Mouse (Mus musculus): ENCODE data around the gene Slc1a1. TPM values are rescaled to one million over a fixed set of nuclear protein-coding genes. Genes with fewer than 3 reads are reported as not detected.

The Slc1a1 gene
- polyA plus RNA-seq, 1 experiment from 2014 or later = 1.2 TPM

- H3K36me3 ChIP-seq (ENCODE audit: control insufficient read depth, insufficient read depth, low read length) = no peaks in the 10 kb centered on the region
- H3K9ac ChIP-seq (ENCODE audit: low read depth, low read length) = no peak overlapping the region
- WGBS = 93% methylated on average over 11 of the region's 11 CpGs
- no peaks in the 10 kb centered on the region for H3K27me3 ChIP-seq (ENCODE audit: control insufficient read depth, insufficient read depth, low read length)
- no peaks in the 10 kb centered on the region for H3K4me1 ChIP-seq (replicated peaks; ENCODE audit: control insufficient read depth, insufficient read depth, low read length)
- no peak overlapping the region for H3K4me2 ChIP-seq (replicated peaks; ENCODE audit: low read depth, low read length)
- H3K9me3 ChIP-seq (ENCODE audit: control insufficient read depth, low read length) = no peaks in the 10 kb centered on the region
- H3K27ac ChIP-seq (ENCODE audit: low read depth, low read length) = no peak overlapping the region
- ATAC-seq (ENCODE audit: low FRiP score) (no peak), DNase-seq (ENCODE audit: low spot score) (no peak)
- H3K4me3 ChIP-seq (ENCODE audit: low read depth, low read length) = no peak overlapping the region
Measured at GRCm38 (mm10) chr19:28806821-28807496, 27.9 kb upstream of the Slc1a1 start.

GRCm38 (mm10) chr19:28807497-28807871 is 27.4 kb upstream of the Slc1a1 start:
- H3K4me2 ChIP-seq (replicated peaks; ENCODE audit: low read depth, low read length) = no peak overlapping the region
- no peak overlapping the region for H3K27ac ChIP-seq (ENCODE audit: low read depth, low read length)
- H3K4me1 ChIP-seq (replicated peaks; ENCODE audit: control insufficient read depth, insufficient read depth, low read length) = no peaks in the 10 kb centered on the region
- H3K27me3 ChIP-seq (ENCODE audit: control insufficient read depth, insufficient read depth, low read length) = no peaks in the 10 kb centered on the region
- no peaks in the 10 kb centered on the region for H3K9me3 ChIP-seq (ENCODE audit: control insufficient read depth, low read length)
- H3K9ac ChIP-seq (ENCODE audit: low read depth, low read length) = no peak overlapping the region
- H3K36me3 ChIP-seq (ENCODE audit: control insufficient read depth, insufficient read depth, low read length) = no peaks in the 10 kb centered on the region
- DNase-seq (ENCODE audit: low spot score) = no peak
- 69% methylated on average over 2 of the region's 2 CpGs for WGBS
- no peak for ATAC-seq (ENCODE audit: low FRiP score)
- no peak overlapping the region for H3K4me3 ChIP-seq (ENCODE audit: low read depth, low read length)

DNA sequence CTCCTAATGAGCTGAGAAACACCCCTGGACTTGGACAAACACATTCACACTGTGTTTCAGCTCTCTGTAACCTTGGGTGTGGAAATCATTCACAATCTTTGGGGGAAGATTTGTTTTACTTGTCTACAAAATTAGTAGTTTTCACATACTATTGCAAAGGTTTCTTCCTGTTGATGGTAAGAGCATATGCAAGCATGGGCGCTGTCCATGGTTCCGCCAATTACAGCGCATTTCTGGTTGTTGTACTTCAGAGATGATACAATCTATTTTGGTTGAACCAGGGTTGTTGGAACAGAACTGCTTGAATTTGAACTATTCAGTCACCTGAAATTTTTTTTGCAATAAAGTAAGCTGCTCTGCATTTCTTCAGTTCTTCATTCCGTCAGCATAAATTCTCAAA is 16.6 kb upstream of the Slc1a1 start:
- Histone ChIP-seq H3K27ac (ENCODE audit: low read depth, low read length) (no peak overlapping the region), H3K9ac (ENCODE audit: low read depth, low read length) (no peak overlapping the region), H3K9me3 (ENCODE audit: control insufficient read depth, low read length) (no peaks in the 10 kb centered on the region), H3K36me3 (ENCODE audit: control insufficient read depth, insufficient read depth, low read length) (no peaks in the 10 kb centered on the region), H3K27me3 (ENCODE audit: control insufficient read depth, insufficient read depth, low read length) (no peaks in the 10 kb centered on the region), H3K4me2 (replicated peaks; ENCODE audit: low read depth, low read length) (no peak overlapping the region), H3K4me1 (replicated peaks; ENCODE audit: control insufficient read depth, insufficient read depth, low read length) (no peaks in the 10 kb centered on the region), H3K4me3 (ENCODE audit: low read depth, low read length) (no peak overlapping the region)
- ATAC-seq (ENCODE audit: low FRiP score) (no peak), DNase-seq (ENCODE audit: low spot score) (peak; percentile 32)
- 78% methylated on average over 4 of the region's 4 CpGs for WGBS

DNA sequence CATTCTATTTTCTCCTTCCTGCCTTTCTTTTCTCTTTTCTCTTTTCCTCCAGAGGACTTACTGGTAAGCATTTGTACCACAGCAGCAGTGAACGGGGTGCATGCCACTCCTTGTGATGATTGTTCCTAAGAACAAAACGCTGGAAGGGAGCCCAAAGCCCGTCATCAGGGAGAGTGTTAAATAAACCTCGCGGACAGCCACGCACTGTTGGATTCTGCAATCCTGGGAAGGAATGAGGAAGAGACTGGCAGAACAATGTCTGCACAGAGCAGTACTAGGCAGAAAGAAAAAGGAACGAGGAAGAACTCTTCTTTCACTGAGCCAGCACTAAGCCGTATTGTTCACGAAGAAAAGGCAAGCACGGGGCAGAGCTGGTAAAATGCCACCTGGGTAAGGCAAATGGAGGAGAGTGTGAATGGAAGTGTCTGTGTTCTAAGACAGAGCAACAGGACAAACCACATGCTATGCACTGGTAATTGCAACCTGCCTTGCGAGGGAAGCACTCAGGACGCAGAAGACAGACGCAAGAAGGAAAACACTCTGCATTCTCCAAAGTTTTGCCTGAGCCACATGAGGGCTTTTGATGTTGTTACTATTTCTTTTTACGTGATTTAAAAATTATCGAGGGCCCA is 7.0 kb upstream of the Slc1a1 start:
- Histone ChIP-seq H3K27me3 (ENCODE audit: control insufficient read depth, insufficient read depth, low read length) (no peaks in the 10 kb centered on the region), H3K4me3 (ENCODE audit: low read depth, low read length) (no peak overlapping the region), H3K9me3 (ENCODE audit: control insufficient read depth, low read length) (no peaks in the 10 kb centered on the region), H3K4me2 (replicated peaks; ENCODE audit: low read depth, low read length) (no peak overlapping the region), H3K36me3 (ENCODE audit: control insufficient read depth, insufficient read depth, low read length) (no peaks in the 10 kb centered on the region), H3K27ac (ENCODE audit: low read depth, low read length) (no peak overlapping the region), H3K9ac (ENCODE audit: low read depth, low read length) (no peak overlapping the region), H3K4me1 (replicated peaks; ENCODE audit: control insufficient read depth, insufficient read depth, low read length) (no peaks in the 10 kb centered on the region)
- DNase-seq (ENCODE audit: low spot score) (peak; percentile 15), ATAC-seq (ENCODE audit: low FRiP score) (no peak)
- WGBS = 35% methylated on average over 15 of the region's 15 CpGs

- Histone ChIP-seq H3K4me2 (replicated peaks; ENCODE audit: low read depth, low read length) (no peak overlapping the region), H3K4me1 (replicated peaks; ENCODE audit: control insufficient read depth, insufficient read depth, low read length) (no peaks in the 10 kb centered on the region), H3K36me3 (ENCODE audit: control insufficient read depth, insufficient read depth, low read length) (no peaks in the 10 kb centered on the region), H3K27ac (ENCODE audit: low read depth, low read length) (no peak overlapping the region), H3K4me3 (ENCODE audit: low read depth, low read length) (no peak overlapping the region), H3K27me3 (ENCODE audit: control insufficient read depth, insufficient read depth, low read length) (peaks cover 12% of the 10 kb centered on the region), H3K9ac (ENCODE audit: low read depth, low read length) (no peak overlapping the region), H3K9me3 (ENCODE audit: control insufficient read depth, low read length) (no peaks in the 10 kb centered on the region)
- ATAC-seq (ENCODE audit: low FRiP score) = no peak
- no peak for DNase-seq (ENCODE audit: low spot score)
Measured at GRCm38 (mm10) chr19:28831324-28831723, 3.5 kb upstream of the Slc1a1 start.

GRCm38 (mm10) chr19:28832605-28833004 is 2.2 kb upstream of the Slc1a1 start:
- no peak for DNase-seq (ENCODE audit: low spot score)
- H3K9me3 ChIP-seq (ENCODE audit: control insufficient read depth, low read length) = no peaks in the 10 kb centered on the region
- no peaks in the 10 kb centered on the region for H3K4me1 ChIP-seq (replicated peaks; ENCODE audit: control insufficient read depth, insufficient read depth, low read length)
- H3K36me3 ChIP-seq (ENCODE audit: control insufficient read depth, insufficient read depth, low read length) = no peaks in the 10 kb centered on the region
- no peak for ATAC-seq (ENCODE audit: low FRiP score)
- H3K4me3 ChIP-seq (ENCODE audit: low read depth, low read length) = no peak overlapping the region
- no peak overlapping the region for H3K27ac ChIP-seq (ENCODE audit: low read depth, low read length)
- H3K9ac ChIP-seq (ENCODE audit: low read depth, low read length) = no peak overlapping the region
- 94% methylated on average over 3 of the region's 3 CpGs for WGBS
- H3K27me3 ChIP-seq (ENCODE audit: control insufficient read depth, insufficient read depth, low read length) = peaks cover 12% of the 10 kb centered on the region
- H3K4me2 ChIP-seq (replicated peaks; ENCODE audit: low read depth, low read length) = no peak overlapping the region

GRCm38 (mm10) chr19:28834388-28834787 is 461 bp upstream of the Slc1a1 start:
- peak; percentile 49 for DNase-seq (ENCODE audit: low spot score)

GRCm38 (mm10) chr19:28835500-28835864 is 633 bp downstream of the Slc1a1 start:
- Histone ChIP-seq H3K27me3 (ENCODE audit: control insufficient read depth, insufficient read depth, low read length) (peaks cover 12% of the 10 kb centered on the region), H3K9ac (ENCODE audit: low read depth, low read length) (peak overlapping the region; percentile 56), H3K4me2 (replicated peaks; ENCODE audit: low read depth, low read length) (peak overlapping the region; percentile 97), H3K4me3 (ENCODE audit: low read depth, low read length) (peak overlapping the region; percentile 59), H3K36me3 (ENCODE audit: control insufficient read depth, insufficient read depth, low read length) (no peaks in the 10 kb centered on the region), H3K4me1 (replicated peaks; ENCODE audit: control insufficient read depth, insufficient read depth, low read length) (no peaks in the 10 kb centered on the region), H3K27ac (ENCODE audit: low read depth, low read length) (no peak overlapping the region), H3K9me3 (ENCODE audit: control insufficient read depth, low read length) (no peaks in the 10 kb centered on the region)
- peak; percentile 26 for DNase-seq (ENCODE audit: low spot score)
- WGBS = 6% methylated on average over 9 of the region's 9 CpGs
- peak; percentile 43; the same call in 1 of the 2 replicates for ATAC-seq (ENCODE audit: low FRiP score)

More at GRCm38 (mm10) chr19:28834388-28834787, 461 bp upstream of the Slc1a1 start:
- ATAC-seq (ENCODE audit: low FRiP score) = peak; percentile 72
- no peaks in the 10 kb centered on the region for H3K36me3 ChIP-seq (ENCODE audit: control insufficient read depth, insufficient read depth, low read length)
- no peaks in the 10 kb centered on the region for H3K4me1 ChIP-seq (replicated peaks; ENCODE audit: control insufficient read depth, insufficient read depth, low read length)
- peak overlapping the region; percentile 59 for H3K4me3 ChIP-seq (ENCODE audit: low read depth, low read length)
- WGBS = 11% methylated on average over 10 of the region's 10 CpGs
- no peaks in the 10 kb centered on the region for H3K9me3 ChIP-seq (ENCODE audit: control insufficient read depth, low read length)
- H3K27ac ChIP-seq (ENCODE audit: low read depth, low read length) = no peak overlapping the region
- peak overlapping the region; percentile 56 for H3K9ac ChIP-seq (ENCODE audit: low read depth, low read length)
- peak overlapping the region; percentile 97 for H3K4me2 ChIP-seq (replicated peaks; ENCODE audit: low read depth, low read length)
- peaks cover 12% of the 10 kb centered on the region for H3K27me3 ChIP-seq (ENCODE audit: control insufficient read depth, insufficient read depth, low read length)

GRCm38 (mm10) chr19:28836116-28836515 is 1.3 kb downstream of the Slc1a1 start:
- Histone ChIP-seq H3K36me3 (ENCODE audit: control insufficient read depth, insufficient read depth, low read length) (no peaks in the 10 kb centered on the region), H3K9me3 (ENCODE audit: control insufficient read depth, low read length) (no peaks in the 10 kb centered on the region), H3K4me3 (ENCODE audit: low read depth, low read length) (no peak overlapping the region), H3K4me1 (replicated peaks; ENCODE audit: control insufficient read depth, insufficient read depth, low read length) (no peaks in the 10 kb centered on the region), H3K9ac (ENCODE audit: low read depth, low read length) (no peak overlapping the region), H3K27me3 (ENCODE audit: control insufficient read depth, insufficient read depth, low read length) (peaks cover 12% of the 10 kb centered on the region), H3K4me2 (replicated peaks; ENCODE audit: low read depth, low read length) (no peak overlapping the region), H3K27ac (ENCODE audit: low read depth, low read length) (no peak overlapping the region)
- DNase-seq (ENCODE audit: low spot score) (no peak), ATAC-seq (ENCODE audit: low FRiP score) (no peak)
- 67% methylated on average over 3 of the region's 3 CpGs for WGBS
